Mouse (Mus musculus): Measurements from ENCODE around the gene Wdfy1.

DNA sequence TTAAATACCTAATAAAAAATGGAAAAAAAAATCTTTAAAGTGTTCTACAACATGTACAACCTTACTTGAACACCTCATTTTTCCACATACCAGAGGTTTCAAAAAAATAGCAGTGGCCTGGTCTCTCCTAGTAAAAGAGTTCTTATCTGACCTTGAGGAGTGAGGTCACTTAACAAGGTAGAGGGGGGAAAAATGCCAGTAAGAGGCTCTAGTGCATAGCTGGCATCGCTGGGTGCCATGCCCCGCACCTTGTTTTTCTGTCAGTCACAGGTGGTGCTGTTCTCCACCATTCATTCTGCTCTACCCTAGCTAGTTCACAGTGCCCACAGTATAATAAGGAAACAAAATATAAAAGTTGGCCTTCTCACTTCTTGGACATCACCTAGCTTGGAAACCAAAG lies 121.0 kb downstream of the Wdfy1 start:
- TF ChIP-seq CTCF (IDR thresholded peaks at IDR 0.05; ENCODE audit: insufficient read depth, low read depth, low read length) = no peak
- TF ChIP-seq POLR2A (IDR thresholded peaks at IDR 0.05; ENCODE audit: insufficient read depth, low read depth, low read length) = no peak
